Mouse (Mus musculus) yolk sac, embryonic 10.5 days (tissue): ENCODE measurements around the gene Itga7.

ENCODE experiments used
- DNase-seq: peaks from one replicate; pipeline ENCODE4 v3.0.0-alpha.2; 2017; ENCODE audit warnings: low spot score

Itga7 gene

DNA sequence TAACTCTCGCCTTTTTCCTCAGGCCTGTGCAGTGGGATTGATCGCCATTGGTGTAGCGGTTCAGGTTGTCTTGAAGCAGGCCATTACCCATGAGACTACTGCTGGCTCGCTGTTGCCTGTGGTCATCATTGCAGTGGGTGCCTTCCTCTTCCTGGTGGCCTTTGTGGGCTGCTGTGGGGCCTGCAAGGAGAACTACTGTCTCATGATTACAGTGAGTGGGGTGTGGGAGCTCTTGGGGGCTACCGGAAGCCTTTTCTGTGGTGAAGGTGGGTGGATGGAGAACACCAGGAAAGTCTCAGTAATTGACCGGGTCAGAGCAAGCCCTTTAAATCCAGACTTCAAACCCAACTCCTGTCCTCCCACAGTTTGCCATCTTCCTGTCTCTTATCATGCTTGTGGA is 22.2 kb upstream of the Itga7 start:
- DNase-seq = no peak

- no peak for DNase-seq
Observed at GRCm38 (mm10) chr10:128912268-128912667, 21.4 kb upstream of the Itga7 start.

GRCm38 (mm10) chr10:128912791-128913190 is 20.8 kb upstream of the Itga7 start:
- no peak for DNase-seq

GRCm38 (mm10) chr10:128913219-128913618 is 20.4 kb upstream of the Itga7 start:
- peak; percentile 77 for DNase-seq

- DNase-seq = no peak
Observed at GRCm38 (mm10) chr10:128913696-128914095, 19.9 kb upstream of the Itga7 start.

DNA sequence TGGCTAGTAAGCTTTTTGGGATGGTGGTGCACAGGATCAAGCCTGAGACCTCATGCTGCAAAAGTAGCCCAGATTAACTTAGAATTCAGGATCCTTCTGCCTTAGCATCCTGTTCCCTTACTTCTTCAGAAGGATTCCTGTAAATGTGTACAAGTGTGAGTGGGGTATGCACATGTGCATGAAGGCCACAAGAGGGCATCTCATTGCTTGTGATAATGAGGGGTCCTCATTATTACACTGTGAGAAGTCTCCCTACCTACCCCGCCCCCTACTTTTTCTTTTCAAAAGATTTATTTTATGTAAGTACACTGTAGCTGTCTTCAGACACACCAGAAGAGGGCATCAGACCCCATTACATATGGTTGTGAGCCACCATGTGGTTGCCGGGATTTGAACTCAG is 18.1 kb upstream of the Itga7 start:
- DNase-seq = no peak

- no peak for DNase-seq
Observed at GRCm38 (mm10) chr10:128916665-128917064, 17.0 kb upstream of the Itga7 start.

GRCm38 (mm10) chr10:128917400-128917799 is 16.2 kb upstream of the Itga7 start:
- no peak for DNase-seq

DNA sequence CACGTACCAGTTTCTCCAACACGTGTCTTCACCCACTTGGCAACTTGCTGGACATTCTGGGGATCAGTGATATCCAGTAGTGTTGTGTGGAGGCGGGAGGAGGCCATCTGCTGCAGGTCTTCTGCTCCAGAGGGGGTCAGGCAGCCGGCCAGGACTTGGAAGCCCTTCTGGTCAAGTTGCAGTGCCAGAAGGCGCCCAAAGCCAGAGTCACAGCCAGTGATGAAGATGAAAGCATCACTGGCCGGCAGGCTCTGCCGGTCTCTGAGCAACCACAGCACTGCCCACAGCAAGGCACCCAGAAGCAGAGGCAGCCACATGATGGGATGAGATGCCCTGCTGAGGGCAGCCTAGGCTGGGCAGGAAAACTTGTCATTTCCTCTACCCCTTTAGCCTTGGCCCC is 15.4 kb upstream of the Itga7 start:
- no peak for DNase-seq

DNA sequence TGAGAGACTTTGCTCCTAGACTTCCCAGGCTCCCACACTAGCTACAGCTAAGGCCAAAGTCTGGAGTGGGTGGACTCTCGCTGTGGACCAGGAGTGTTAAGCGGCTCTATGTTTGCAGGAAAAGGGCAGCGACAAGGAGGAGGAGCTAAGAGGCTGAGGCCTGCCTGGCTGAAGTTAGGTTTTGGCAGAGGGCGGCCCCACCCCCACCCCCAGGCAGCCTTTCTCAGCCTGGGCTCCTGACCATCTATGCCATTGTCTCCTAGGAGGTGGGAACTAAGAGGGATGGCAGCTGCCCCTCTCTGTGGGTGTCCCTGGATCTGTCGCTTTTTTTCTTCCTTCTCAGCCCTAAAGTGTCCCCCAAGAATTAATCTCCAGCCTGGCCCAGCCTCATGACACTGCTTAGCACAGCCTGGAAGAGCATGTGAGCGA is 14.4 kb upstream of the Itga7 start:
- peak; percentile 84 for DNase-seq

- no peak for DNase-seq
Observed at GRCm38 (mm10) chr10:128919966-128920365, 13.7 kb upstream of the Itga7 start.

GRCm38 (mm10) chr10:128920736-128921161 is 12.9 kb upstream of the Itga7 start:
- DNase-seq = no peak

DNA sequence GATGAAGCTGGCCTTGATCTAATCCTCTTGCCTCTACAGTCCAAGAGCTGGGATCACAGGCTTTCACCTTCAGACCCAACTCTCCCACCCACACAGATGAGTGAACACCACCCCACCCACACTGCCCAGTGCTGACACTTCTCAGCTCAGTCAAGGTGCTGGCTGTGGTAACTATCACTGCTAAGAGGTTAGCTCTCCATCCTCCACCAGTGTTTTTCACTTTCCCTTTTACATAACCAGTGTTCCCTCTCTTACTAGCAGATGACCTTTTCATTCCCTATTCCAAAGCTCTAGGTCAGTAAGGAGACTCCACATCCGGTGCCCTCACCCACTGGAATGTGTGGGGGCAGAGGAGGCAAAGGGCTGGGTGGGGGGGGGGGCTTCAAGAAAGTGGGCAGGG is 12.4 kb upstream of the Itga7 start:
- DNase-seq = no peak

GRCm38 (mm10) chr10:128921883-128922821 is 11.5 kb upstream of the Itga7 start:
- DNase-seq = no peak

- DNase-seq = no peak
Observed at GRCm38 (mm10) chr10:128922822-128923012, 10.9 kb upstream of the Itga7 start, which contains the start of gene Rdh5. TSS of gene Rdh5 (minus strand) at chr10:128922888.

GRCm38 (mm10) chr10:128923013-128923691 is 10.5 kb upstream of the Itga7 start:
- peak; percentile 89 for DNase-seq

DNA sequence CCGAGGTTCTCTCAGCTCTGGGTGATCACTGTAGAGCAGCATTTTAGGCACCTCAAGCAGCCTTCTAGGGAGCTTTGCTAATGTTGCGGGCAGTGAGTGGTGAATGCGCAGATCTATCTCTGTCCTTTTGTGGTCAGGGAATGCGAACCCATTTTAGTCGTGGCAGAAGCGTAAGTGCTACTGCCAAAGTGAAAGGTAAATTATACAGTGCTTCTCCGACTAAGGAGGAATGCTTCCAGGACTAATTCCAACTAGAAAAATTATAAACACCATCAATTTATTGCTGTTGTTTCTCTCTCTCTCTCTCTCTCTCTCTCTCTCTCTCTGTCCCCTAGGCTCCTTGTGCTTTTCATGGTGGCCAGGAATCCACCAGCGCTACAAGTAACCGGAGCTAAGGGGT is 9.7 kb upstream of the Itga7 start, which contains the start of gene Bloc1s1:
Gene Bloc1s1, minus strand, starts transcription at position 101 of the 400 bp plus-strand sequence.
- no peak for DNase-seq

DNA sequence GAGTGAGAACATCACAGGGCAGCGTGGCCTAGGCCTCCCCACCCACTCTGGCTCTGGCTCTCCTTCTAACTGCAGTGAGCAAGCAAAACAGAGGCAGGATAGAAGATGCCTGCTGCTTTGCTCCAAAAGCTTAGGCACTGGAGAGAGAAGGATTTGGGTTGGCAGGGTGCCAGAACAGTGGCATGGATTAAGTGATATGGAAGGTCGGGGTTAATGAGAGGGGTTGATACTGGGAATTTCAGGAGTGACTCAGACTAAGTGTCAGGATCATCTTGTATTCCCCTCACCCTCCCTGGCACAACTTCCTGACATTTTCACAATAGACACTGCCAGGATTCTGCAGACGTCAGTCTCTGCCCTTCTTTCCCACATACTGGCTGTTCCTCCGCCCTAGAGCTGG is 5.3 kb upstream of the Itga7 start:
- no peak for DNase-seq

DNA sequence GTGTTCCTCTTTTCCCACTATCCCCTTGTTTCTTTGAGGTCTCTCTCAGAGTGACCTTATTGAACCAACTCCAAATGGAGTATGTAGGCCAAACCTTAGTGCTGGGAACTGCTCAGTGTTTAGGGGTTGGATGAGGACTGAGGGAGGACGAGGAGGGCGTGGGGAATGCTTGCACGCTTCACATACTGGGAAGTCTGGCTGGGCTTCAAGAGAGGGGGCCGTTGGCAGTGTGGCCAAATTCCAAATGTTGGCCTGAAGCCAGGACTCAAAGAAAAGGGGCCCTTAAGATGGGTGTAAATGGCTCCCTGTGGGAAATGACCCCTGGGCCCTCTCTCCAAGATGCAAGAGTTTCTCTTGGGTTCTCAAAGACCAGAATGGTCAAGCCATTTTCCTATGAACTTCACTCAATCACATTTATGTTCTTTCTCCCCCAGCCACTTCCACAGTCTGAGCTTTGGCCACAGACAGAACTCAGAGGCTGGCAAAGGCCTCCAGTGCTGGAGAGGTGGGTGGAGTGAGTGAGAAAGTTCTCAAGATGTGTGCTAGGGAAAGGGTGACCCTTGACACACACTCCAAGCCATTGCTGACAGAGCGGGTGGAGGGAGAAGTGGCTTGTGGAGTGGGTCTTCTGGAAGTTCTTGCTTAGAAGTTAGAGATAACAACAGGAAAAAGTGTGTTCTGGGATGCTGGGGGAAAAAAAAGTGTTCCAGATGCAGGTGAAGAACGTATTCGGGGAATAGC is 3.8 kb upstream of the Itga7 start:
- DNase-seq = no peak

GRCm38 (mm10) chr10:128931441-128931840 is 2.2 kb upstream of the Itga7 start:
- no peak for DNase-seq

DNA sequence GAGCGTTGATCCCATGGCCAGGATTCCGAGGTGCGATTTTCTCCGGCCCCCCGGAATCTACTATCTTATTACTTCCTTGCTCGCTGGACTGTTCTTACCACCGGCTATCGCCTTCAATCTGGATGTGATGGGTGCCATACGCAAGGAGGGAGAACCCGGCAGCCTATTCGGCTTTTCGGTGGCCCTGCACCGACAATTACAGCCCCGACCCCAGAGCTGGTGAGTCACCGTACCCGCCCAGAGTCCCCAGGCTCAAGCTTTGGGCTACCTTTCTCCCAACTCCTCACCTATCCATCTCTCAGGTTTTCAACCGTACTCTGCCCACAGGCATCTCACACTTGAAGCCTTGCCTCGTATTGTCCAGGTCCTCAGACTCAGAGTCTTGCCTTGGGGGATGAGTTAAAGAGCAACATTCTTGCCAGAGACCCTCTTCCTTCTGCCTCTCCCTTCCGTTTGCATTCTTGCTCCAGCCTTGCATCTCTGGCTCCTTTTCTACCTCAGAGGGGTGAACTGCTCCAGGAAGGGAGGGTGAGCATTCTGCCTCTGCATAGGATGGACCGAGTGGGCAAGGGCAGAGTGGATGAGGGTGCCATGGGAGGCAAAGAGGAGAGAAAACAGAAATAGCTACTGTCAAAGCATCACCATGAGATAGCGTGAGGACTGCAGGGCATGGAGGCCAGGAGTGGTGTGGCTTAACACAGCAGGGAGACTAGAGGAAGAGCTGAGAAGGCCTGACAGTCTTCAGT is 531 bp downstream of the Itga7 start:
- no peak for DNase-seq
